Mouse (Mus musculus) E14TG2a.4 (cell line): ENCODE results near the gene Evi5.

Source experiments
- CTCF ChIP-seq: conservative IDR thresholded peaks from 2 replicates; pipeline ENCODE4 v1.5.1; 2014; ENCODE audit warnings: low read length
- NANOG ChIP-seq: IDR thresholded peaks from 2 replicates; pipeline ENCODE4 v1.6.1; 2014; ENCODE audit warnings: borderline replicate concordance, low read length, mixed read lengths
- POU5F1 ChIP-seq: IDR thresholded peaks from 2 replicates; pipeline ENCODE4 v1.6.1; 2014; ENCODE audit warnings: low read length, borderline replicate concordance

GRCm38 (mm10) chr5:107834287-107834686 is 40.6 kb downstream of the Evi5 start:
- no peak for TF ChIP-seq CTCF
- no peak for TF ChIP-seq POU5F1
- no peak for TF ChIP-seq NANOG
